Mouse (Mus musculus): ENCODE results near the gene Rdh1. TPM values are rescaled to one million over a fixed set of nuclear protein-coding genes. Genes with fewer than 3 reads are reported as not detected.
A peak's percentile ranks its signal among the peaks of the same experiment; 100 is the strongest.
"Not testable (repeated sequence)": the region's sequence is repeated elsewhere in the genome, so short reads cannot be mapped to it uniquely, and the experiment has no call there.

The Rdh1 gene
- polyA plus RNA-seq, 1 experiment from 2014 or later = 0.04 TPM

DNA sequence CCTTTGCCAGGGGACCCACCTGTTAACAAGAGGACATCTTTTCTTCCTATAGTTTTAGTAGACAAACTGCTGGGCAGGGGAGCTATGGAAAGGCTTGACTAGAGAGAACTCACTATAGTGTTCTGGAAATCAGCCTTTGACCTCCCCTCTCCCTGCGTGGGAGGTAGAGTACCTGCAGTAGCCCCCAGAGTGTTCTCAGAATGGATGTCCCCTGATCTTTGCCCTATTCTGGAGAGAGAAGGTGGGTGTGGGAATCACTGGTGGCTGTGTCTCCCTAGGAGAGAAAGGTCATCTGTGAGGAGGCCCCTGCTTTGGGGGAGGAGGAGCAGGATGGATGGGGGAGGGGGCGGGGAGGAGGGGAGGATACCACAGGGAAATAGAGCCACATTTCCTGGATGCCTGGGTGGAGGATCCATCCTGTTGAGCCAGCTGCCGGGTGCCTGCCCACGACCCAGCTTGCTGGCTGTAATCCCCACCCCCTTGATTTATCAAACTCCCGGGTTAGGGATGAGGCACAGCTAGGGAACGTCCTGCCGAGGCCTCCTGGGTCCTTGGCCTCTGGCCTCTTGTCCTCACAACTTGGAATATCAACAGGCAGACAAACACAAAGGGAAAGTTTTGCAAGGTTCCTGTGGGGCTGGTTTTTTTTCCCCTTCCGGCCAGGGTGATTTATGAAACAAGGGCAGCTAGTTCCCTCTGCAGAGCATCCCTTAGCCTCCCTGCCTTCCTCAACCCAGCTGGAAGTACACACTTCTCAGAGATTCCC lies 10.5 kb upstream of the Rdh1 start:
- ATAC-seq (ENCODE audit: insufficient read depth) (peak; percentile 60; the same call in 1 of the 2 replicates), DNase-seq (peak; percentile 61)
- 7% methylated on average over 7 of the region's 8 CpGs for WGBS
- 0 out of 2 replicates have a peak overlapping the region, but pooled peaks have one; percentile 24 for H3K4me3 ChIP-seq (ENCODE audit: low read depth, low read length)
- no peaks in the 10 kb centered on the region for H3K9me3 ChIP-seq (ENCODE audit: low read depth, low read length)
- peaks cover 42% of the 10 kb centered on the region for H3K36me3 ChIP-seq (ENCODE audit: insufficient read depth)
- no peak overlapping the region for H3K9ac ChIP-seq
- peak overlapping the region; percentile 54; the same call in 1 of the 2 replicates for H3K4me2 ChIP-seq
- TF ChIP-seq CTCF (IDR thresholded peaks at IDR 0.05; ENCODE audit: low read depth) = no peak
- H3K27ac ChIP-seq (ENCODE audit: low read depth) = no peak overlapping the region
- 0 out of 2 replicates have a peak, but pooled peaks cover 5% of the 10 kb centered on the region for H3K4me1 ChIP-seq (ENCODE audit: insufficient read depth)
- H3K27me3 ChIP-seq (ENCODE audit: insufficient read depth, low read length) = no peaks in the 10 kb centered on the region

DNA sequence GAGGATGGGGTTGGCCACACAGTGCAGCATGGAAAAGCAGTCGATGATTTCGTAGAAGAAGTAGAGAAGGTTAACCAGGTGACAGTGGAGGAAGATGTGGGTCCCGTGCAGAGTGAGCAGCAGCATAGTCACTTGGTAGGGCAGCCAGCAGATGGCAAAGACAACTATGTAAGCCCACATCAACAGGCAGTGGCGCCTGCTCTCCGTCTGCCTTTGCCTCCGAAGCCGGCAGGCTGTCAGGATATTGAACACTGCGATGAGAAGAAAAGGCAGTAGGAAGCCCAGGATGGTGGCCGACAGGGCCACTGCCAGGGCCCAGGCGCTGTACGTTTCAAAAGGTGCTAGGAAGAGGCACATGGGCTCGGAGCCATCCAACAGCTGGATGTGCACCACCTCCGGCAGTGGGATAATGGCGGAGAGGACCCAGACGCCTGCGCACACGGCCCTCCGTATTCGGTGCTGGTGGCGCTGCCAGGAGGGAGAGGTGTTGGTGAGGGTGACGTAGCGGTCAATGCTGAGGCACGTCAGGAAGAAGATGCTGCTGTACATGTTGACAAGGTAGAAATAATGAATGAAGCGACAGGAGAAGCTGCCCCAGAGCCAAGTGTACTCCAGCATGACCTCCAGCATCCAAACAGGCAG lies 9.3 kb upstream of the Rdh1 start:
- ATAC-seq (ENCODE audit: insufficient read depth) (no peak), DNase-seq (no peak)
- peaks cover 30% of the 10 kb centered on the region for H3K36me3 ChIP-seq (ENCODE audit: insufficient read depth)
- no peaks in the 10 kb centered on the region for H3K9me3 ChIP-seq (ENCODE audit: low read depth, low read length)
- 0 out of 2 replicates have a peak, but pooled peaks cover 5% of the 10 kb centered on the region for H3K4me1 ChIP-seq (ENCODE audit: insufficient read depth)
- 49% methylated on average over 24 of the region's 24 CpGs for WGBS
- H3K4me3 ChIP-seq (ENCODE audit: low read depth, low read length) = peak overlapping the region; percentile 24
- H3K9ac ChIP-seq = no peak overlapping the region; the same call in 1 of the 2 replicates
- H3K27me3 ChIP-seq (ENCODE audit: insufficient read depth, low read length) = no peaks in the 10 kb centered on the region
- 0 out of 2 replicates have a peak overlapping the region, but pooled peaks have one; percentile 18 for H3K27ac ChIP-seq (ENCODE audit: low read depth)
- TF ChIP-seq CTCF (IDR thresholded peaks at IDR 0.05; ENCODE audit: low read depth) = no peak
- H3K4me2 ChIP-seq = peak overlapping the region; percentile 54

DNA sequence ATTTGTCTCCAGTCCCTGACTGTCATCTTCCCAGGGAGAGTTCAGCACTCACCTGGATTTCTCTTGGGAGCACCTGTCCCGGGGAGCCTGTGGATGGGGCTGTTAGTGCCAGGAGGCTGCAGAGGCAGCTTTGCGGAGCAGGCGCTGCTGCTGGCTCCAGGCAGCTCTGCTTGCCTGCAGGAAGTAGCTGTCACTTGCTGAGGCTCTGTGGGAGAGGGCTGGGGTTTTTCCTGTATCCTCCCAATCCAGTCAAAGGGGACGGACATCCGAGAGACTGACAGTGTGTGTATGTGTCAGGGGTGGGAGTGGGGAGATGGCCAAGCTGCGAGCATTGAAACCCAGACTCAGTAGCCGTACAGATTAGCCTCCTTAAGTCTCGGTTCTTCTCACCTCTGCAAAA lies 8.0 kb upstream of the Rdh1 start, which contains the start of gene Gpr182:
Gene Gpr182, minus strand, starts transcription at position 185 of the 400 bp plus-strand sequence.
- peak; percentile 61 for DNase-seq

DNA sequence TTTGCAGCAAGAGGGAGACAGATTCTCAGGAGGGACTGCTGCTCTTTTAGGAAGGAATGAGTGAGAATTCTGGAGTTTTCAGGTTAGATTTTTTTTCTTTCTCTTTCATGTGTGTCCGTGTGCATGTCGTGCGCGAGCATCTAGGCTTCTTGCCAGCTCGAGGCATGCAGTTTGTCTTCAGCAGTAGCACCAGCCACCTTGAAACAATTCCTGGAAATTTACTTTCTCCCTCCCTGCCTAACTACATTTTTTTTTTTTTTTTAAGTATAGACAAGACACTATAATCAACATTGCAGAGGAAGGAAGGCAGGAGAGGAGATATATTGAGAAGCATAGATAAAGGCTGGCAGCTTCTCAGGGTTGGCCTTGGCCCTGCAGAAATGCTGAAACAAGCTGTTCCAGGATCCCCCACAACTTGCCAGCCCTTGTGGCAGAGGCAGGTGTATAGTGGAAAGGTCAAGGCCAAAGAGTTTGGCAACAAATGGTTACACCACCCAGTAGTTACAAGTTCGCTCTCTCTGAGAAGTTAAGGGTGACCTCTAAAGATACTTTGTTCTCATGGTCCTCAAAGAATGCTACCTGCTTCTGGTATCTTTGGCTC lies 4.9 kb upstream of the Rdh1 start:
- Histone ChIP-seq H3K4me1 (ENCODE audit: insufficient read depth) (no peaks in the 10 kb centered on the region), H3K27ac (ENCODE audit: low read depth) (no peak overlapping the region), H3K27me3 (ENCODE audit: insufficient read depth, low read length) (no peaks in the 10 kb centered on the region), H3K36me3 (ENCODE audit: insufficient read depth) (no peaks in the 10 kb centered on the region), H3K9ac (no peak overlapping the region), H3K9me3 (ENCODE audit: low read depth, low read length) (no peaks in the 10 kb centered on the region), H3K4me2 (no peak overlapping the region), H3K4me3 (ENCODE audit: low read depth, low read length) (no peak overlapping the region)
- TF ChIP-seq CTCF (IDR thresholded peaks at IDR 0.05; ENCODE audit: low read depth) = no peak
- WGBS = 50% methylated on average over 6 of the region's 6 CpGs
- peak; percentile 59 for DNase-seq
- ATAC-seq (ENCODE audit: insufficient read depth) = no peak

More for the DNA sequence above, 8.0 kb upstream of the Rdh1 start, which contains the start of gene Gpr182:
- 0 out of 2 replicates have a peak, but pooled peaks cover 5% of the 10 kb centered on the region for H3K4me1 ChIP-seq (ENCODE audit: insufficient read depth)
- peaks cover 18% of the 10 kb centered on the region for H3K36me3 ChIP-seq (ENCODE audit: insufficient read depth)
- peak; percentile 51; the same call in 1 of the 2 replicates for ATAC-seq (ENCODE audit: insufficient read depth)
- no peak within 1 kb of the TSS for H3K9ac ChIP-seq
- WGBS = 27% methylated on average over 8 of the region's 8 CpGs
- H3K4me3 ChIP-seq (ENCODE audit: low read depth, low read length) = peak within 1 kb of the TSS; percentile 24
- no peaks in the 10 kb centered on the region for H3K9me3 ChIP-seq (ENCODE audit: low read depth, low read length)
- no peak for TF ChIP-seq CTCF (IDR thresholded peaks at IDR 0.05; ENCODE audit: low read depth)
- H3K27ac ChIP-seq (ENCODE audit: low read depth) = no peak within 1 kb of the TSS
- peak within 1 kb of the TSS; percentile 54 for H3K4me2 ChIP-seq
- H3K27me3 ChIP-seq (ENCODE audit: insufficient read depth, low read length) = no peaks in the 10 kb centered on the region

- no peaks in the 10 kb centered on the region for H3K36me3 ChIP-seq (ENCODE audit: insufficient read depth)
Measured at GRCm38 (mm10) chr10:127755246-127755645, 4.3 kb upstream of the Rdh1 start.

GRCm38 (mm10) chr10:127755770-127756468 lies 3.6 kb upstream of the Rdh1 start:
- 13% methylated on average over 17 of the region's 18 CpGs for WGBS
- no peaks in the 10 kb centered on the region for H3K27me3 ChIP-seq (ENCODE audit: insufficient read depth, low read length)
- ATAC-seq (ENCODE audit: insufficient read depth) (peak; percentile 58; the same call in 1 of the 2 replicates), DNase-seq (peak; percentile 61)
- H3K9ac ChIP-seq = peak overlapping the region; percentile 20; the same call in 1 of the 2 replicates
- no peaks in the 10 kb centered on the region for H3K36me3 ChIP-seq (ENCODE audit: insufficient read depth)
- H3K9me3 ChIP-seq (ENCODE audit: low read depth, low read length) = no peaks in the 10 kb centered on the region
- peak overlapping the region; percentile 10 for H3K4me3 ChIP-seq (ENCODE audit: low read depth, low read length)
- peak overlapping the region; percentile 59 for H3K4me2 ChIP-seq
- no peak overlapping the region for H3K27ac ChIP-seq (ENCODE audit: low read depth)
- H3K4me1 ChIP-seq (ENCODE audit: insufficient read depth) = no peaks in the 10 kb centered on the region
- TF ChIP-seq CTCF (IDR thresholded peaks at IDR 0.05; ENCODE audit: low read depth) = no peak

More at GRCm38 (mm10) chr10:127755246-127755645, 4.3 kb upstream of the Rdh1 start:
- H3K9me3 ChIP-seq (ENCODE audit: low read depth, low read length) = no peaks in the 10 kb centered on the region
- DNase-seq = no peak
- no peak for ATAC-seq (ENCODE audit: insufficient read depth)
- H3K9ac ChIP-seq = no peak overlapping the region
- H3K4me2 ChIP-seq = no peak overlapping the region
- WGBS = 51% methylated on average over 3 of the region's 3 CpGs
- no peak overlapping the region for H3K4me3 ChIP-seq (ENCODE audit: low read depth, low read length)
- H3K4me1 ChIP-seq (ENCODE audit: insufficient read depth) = no peaks in the 10 kb centered on the region
- no peak overlapping the region for H3K27ac ChIP-seq (ENCODE audit: low read depth)
- no peak for TF ChIP-seq CTCF (IDR thresholded peaks at IDR 0.05; ENCODE audit: low read depth)
- H3K27me3 ChIP-seq (ENCODE audit: insufficient read depth, low read length) = no peaks in the 10 kb centered on the region

- H3K9ac ChIP-seq; DNase-seq; H3K27me3 ChIP-seq (ENCODE audit: insufficient read depth, low read length); H3K36me3 ChIP-seq (ENCODE audit: insufficient read depth); ATAC-seq (ENCODE audit: insufficient read depth); H3K4me2 ChIP-seq; H3K4me3 ChIP-seq (ENCODE audit: low read depth, low read length); H3K4me1 ChIP-seq (ENCODE audit: insufficient read depth); H3K9me3 ChIP-seq (ENCODE audit: low read depth, low read length); H3K27ac ChIP-seq (ENCODE audit: low read depth): not testable (repeated sequence)
- WGBS = 79% methylated on average over 10 of the region's 10 CpGs
Measured at GRCm38 (mm10) chr10:127762926-127763325, 3.4 kb downstream of the Rdh1 start.
